Mouse (Mus musculus): ENCODE data around the gene Rnf182.

Rnf182 gene

GRCm38 (mm10) chr13:43615577-43616254 lies at the start of gene Rnf182:
Rnf182 (plus strand) TSS chr13:43615710.
- peak; percentile 96 for DNase-seq

- DNase-seq, result no peak
Measured at GRCm38 (mm10) chr13:43566184-43566583, 49.3 kb upstream of the Rnf182 start.

- no peak for DNase-seq
Measured at GRCm38 (mm10) chr13:43567141-43567891, 48.2 kb upstream of the Rnf182 start.

- no peak for DNase-seq
Measured at GRCm38 (mm10) chr13:43573979-43574378, 41.5 kb upstream of the Rnf182 start.

GRCm38 (mm10) chr13:43575431-43575830 lies 40.1 kb upstream of the Rnf182 start:
- DNase-seq, result no peak

- no peak for DNase-seq
Measured at GRCm38 (mm10) chr13:43577254-43577653, 38.3 kb upstream of the Rnf182 start.

- DNase-seq, result no peak
Measured at GRCm38 (mm10) chr13:43577766-43578165, 37.7 kb upstream of the Rnf182 start.

GRCm38 (mm10) chr13:43579740-43580139 lies 35.8 kb upstream of the Rnf182 start:
- peak; percentile 74 for DNase-seq

- no peak for DNase-seq
Measured at GRCm38 (mm10) chr13:43580661-43581060, 34.8 kb upstream of the Rnf182 start.

GRCm38 (mm10) chr13:43582961-43583360 lies 32.5 kb upstream of the Rnf182 start:
- DNase-seq, result peak; percentile 30

GRCm38 (mm10) chr13:43583504-43583903 lies 32.0 kb upstream of the Rnf182 start:
- no peak for DNase-seq

GRCm38 (mm10) chr13:43585335-43585734 lies 30.2 kb upstream of the Rnf182 start:
- DNase-seq, result no peak

GRCm38 (mm10) chr13:43586966-43587365 lies 28.5 kb upstream of the Rnf182 start:
- no peak for DNase-seq

- DNase-seq, result no peak
Measured at GRCm38 (mm10) chr13:43587844-43588840, 27.4 kb upstream of the Rnf182 start.

GRCm38 (mm10) chr13:43591828-43592680 lies 23.5 kb upstream of the Rnf182 start:
- DNase-seq, result no peak

- DNase-seq, result no peak
Measured at GRCm38 (mm10) chr13:43592681-43593068, 22.8 kb upstream of the Rnf182 start.

- peak; percentile 77 for DNase-seq
Measured at GRCm38 (mm10) chr13:43595896-43596295, 19.6 kb upstream of the Rnf182 start.

GRCm38 (mm10) chr13:43600967-43601366 lies 14.5 kb upstream of the Rnf182 start:
- DNase-seq, result no peak

GRCm38 (mm10) chr13:43602440-43602839 lies 13.1 kb upstream of the Rnf182 start:
- no peak for DNase-seq

- no peak for DNase-seq
Measured at GRCm38 (mm10) chr13:43603042-43603441, 12.5 kb upstream of the Rnf182 start.

- DNase-seq, result no peak
Measured at GRCm38 (mm10) chr13:43608854-43609253, 6.7 kb upstream of the Rnf182 start.

- DNase-seq, result no peak
Measured at GRCm38 (mm10) chr13:43612040-43612439, 3.5 kb upstream of the Rnf182 start.
